11 mouse cellular contexts compared by ENCODE assay signal in genomic region chr1:93238201-93238600, GRCm38 (mm10). TPM values are rescaled to one million over a fixed set of nuclear protein-coding genes. Genes with fewer than 3 reads are reported as not detected.
DNase-seq lines count a peak whose midpoint lies in the region; ATAC-seq and TF ChIP-seq lines count a peak whose summit lies in the region.
"Had no signal": no experiment of that assay in that cellular context is flagged by ENCODE, and none has a peak within 500 bp of the region (broad histone marks: within the 10 kb centered on the region; RNA-seq: fewer than 3 reads in every experiment).

No protein-coding gene starts in this region.

- peak; percentile 54 for DNase-seq in kidney, adult 18-20 months
- peak; percentile 74 for DNase-seq in ES-CJ7 (ENCODE audit: low read depth, low spot score)
- no peak for DNase-seq in brain, embryonic 14.5 days (ENCODE audit: low read depth)
- DNase-seq in limb, embryonic 11.5 days (ENCODE audit: low spot score): no peak
- DNase-seq in cerebellum, postnatal 36 days: no peak
- no peak for DNase-seq in ovary, adult 18-20 months (ENCODE audit: low spot score)
- DNase-seq: cerebellum, adult 9-10 months; gastrocnemius, postnatal 36 days; right cerebral cortex, adult 18-20 months had no signal

- peaks cover 17% of the 10 kb centered on the region; the same call in 1 of the 2 replicates for H3K4me1 ChIP-seq in kidney, embryonic 16.5 days (ENCODE audit: insufficient read depth, low read length)
- peaks cover 25% of the 10 kb centered on the region for H3K4me1 ChIP-seq in limb, embryonic 11.5 days (ENCODE audit: control insufficient read depth, insufficient read depth, low read length)

- H3K27ac ChIP-seq in kidney, embryonic 16.5 days (ENCODE audit: low read length): no peak overlapping the region
- H3K27ac ChIP-seq in limb, embryonic 11.5 days (replicated peaks; ENCODE audit: low read depth, low read length): no peak overlapping the region

- H3K9me3 ChIP-seq in kidney, embryonic 16.5 days (ENCODE audit: low read length): no peaks in the 10 kb centered on the region
- H3K9me3 ChIP-seq in limb, embryonic 11.5 days (ENCODE audit: control insufficient read depth, low read length): no peaks in the 10 kb centered on the region

- WGBS in kidney, embryonic 16.5 days: 61% methylated on average over 4 of the region's 4 CpGs
- 55% methylated on average over 4 of the region's 4 CpGs for WGBS in limb, embryonic 11.5 days

- H3K4me3 ChIP-seq in kidney, embryonic 16.5 days (ENCODE audit: low read length): no peak overlapping the region
- no peak overlapping the region for H3K4me3 ChIP-seq in limb, embryonic 11.5 days (ENCODE audit: low read depth, low read length)

- peak; percentile 43; the same call in 1 of the 2 replicates for TF ChIP-seq CTCF in brain, embryonic 14.5 days (IDR thresholded peaks at IDR 0.05; ENCODE audit: borderline replicate concordance, extremely low read depth, insufficient read depth, insufficient read length)

- no peak for ATAC-seq in kidney, embryonic 16.5 days (ENCODE audit: low FRiP score, low TSS enrichment)
- ATAC-seq in limb, embryonic 11.5 days (ENCODE audit: insufficient number of reproducible peaks, low FRiP score, low TSS enrichment, low read depth): no peak
- no peak for ATAC-seq in erythroblast, adult 5-6 weeks (replicated peaks; ENCODE audit: low FRiP score, poor library complexity, severe bottlenecking)

- H3K9ac ChIP-seq in kidney, embryonic 16.5 days (replicated peaks; ENCODE audit: low read length): no peak overlapping the region
- no peak overlapping the region for H3K9ac ChIP-seq in limb, embryonic 11.5 days (ENCODE audit: low read length)

- no peaks in the 10 kb centered on the region for H3K36me3 ChIP-seq in kidney, embryonic 16.5 days (ENCODE audit: insufficient read depth, low read length)
- H3K36me3 ChIP-seq in limb, embryonic 11.5 days (ENCODE audit: control insufficient read depth, insufficient read depth, low read length): no peaks in the 10 kb centered on the region

- peaks cover 4% of the 10 kb centered on the region; the same call in 1 of the 2 replicates for H3K27me3 ChIP-seq in kidney, embryonic 16.5 days (ENCODE audit: insufficient read depth, low read length)
- peaks cover 3% of the 10 kb centered on the region; the same call in 1 of the 2 replicates for H3K27me3 ChIP-seq in limb, embryonic 11.5 days (ENCODE audit: control insufficient read depth, insufficient read depth, low read length)

- no peak for TF ChIP-seq POLR2A in brain, embryonic 14.5 days (IDR thresholded peaks at IDR 0.05; ENCODE audit: borderline replicate concordance, extremely low read depth, insufficient read depth, insufficient read length, poor library complexity, severe bottlenecking)

- no peak overlapping the region for H3K4me2 ChIP-seq in kidney, embryonic 16.5 days (replicated peaks; ENCODE audit: low read depth, low read length)
- H3K4me2 ChIP-seq in limb, embryonic 11.5 days (ENCODE audit: low read depth, severe bottlenecking): peak overlapping the region; percentile 27; the same call in 1 of the 2 replicates

RNA-seq across cellular contexts. Expression of gene Sned1, which starts 2.6 kb away (rescaled TPM):
- polyA plus RNA-seq in kidney, embryonic 16.5 days (2015; fragmentation: Nextera tagmentation; extraction: Ambion mirVana): 9.5 and 11.1 TPM in 2 replicates
- polyA plus RNA-seq in brain, embryonic 14.5 days (2012; rRNA removed): 4.9 and 12.9 TPM in 2 replicates
- 15.0 and 17.5 TPM in 2 replicates for polyA plus RNA-seq in limb, embryonic 11.5 days (2014; fragmentation: Nextera tagmentation; extraction: Ambion mirVana)
- total RNA-seq in erythroblast, adult 5-6 weeks (2015; ENCODE audit: low replicate concordance): 0.63 and 1.7 TPM in 2 replicates
- total RNA-seq in erythroblast, adult 5-6 weeks (2017; ENCODE audit: low replicate concordance): 0.09 TPM in 1 of 2 replicates, not detected in the other

Comparison
In these comparisons a context has a peak if more than half of its experiments do, and no peak if none do; other contexts are left out.
1. DNase-seq: peak in kidney, adult 18-20 months (single experiment) and ES-CJ7 (single experiment); none in brain, embryonic 14.5 days (single experiment), limb, embryonic 11.5 days (single experiment), cerebellum, postnatal 36 days (0 of 2) and ovary, adult 18-20 months (single experiment).